Mouse (Mus musculus) stomach, postnatal 0 days (tissue): ENCODE data around the gene Nfil3.

Source experiments
- CTCF ChIP-seq: IDR thresholded peaks from 2 replicates; pipeline ENCODE4 v1.5.1; 2016; ENCODE audit warnings: antibody characterized with exemption, low read depth, mild to moderate bottlenecking, moderate library complexity
- EP300 ChIP-seq: optimal IDR thresholded peaks from 2 replicates; pipeline ENCODE3; 2016; ENCODE audit warnings: antibody characterized with exemption

DNA sequence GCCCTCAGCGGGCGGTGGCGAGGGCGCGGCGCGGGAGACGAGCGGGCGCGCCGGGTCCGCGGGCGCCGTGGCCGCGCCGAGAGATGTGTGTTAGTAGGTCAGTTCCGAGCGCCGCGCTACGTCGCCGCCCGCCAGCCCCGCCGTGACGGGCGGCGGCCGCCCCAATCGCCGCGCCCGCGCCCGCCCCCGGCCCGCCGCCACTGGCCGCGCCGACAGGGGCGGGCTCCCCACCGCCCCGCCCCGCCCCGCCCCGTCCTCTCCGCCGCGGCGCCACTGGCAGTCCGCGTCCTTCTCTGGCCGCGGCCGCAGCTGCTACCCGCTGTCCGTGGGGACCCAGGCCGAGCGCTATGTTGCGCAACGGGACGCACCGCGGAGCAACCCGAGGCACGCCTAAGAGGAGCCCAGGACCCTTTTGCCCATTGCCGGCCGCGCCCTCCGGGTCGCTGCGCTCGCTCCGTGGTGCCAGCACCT, at the start of gene Nfil3:
- no peak for TF ChIP-seq CTCF
- TF ChIP-seq EP300: no peak
